Mouse (Mus musculus): ENCODE data around the gene Zbtb7b. TPM values are rescaled to one million over a fixed set of nuclear protein-coding genes. Genes with fewer than 3 reads are reported as not detected.

The Zbtb7b gene
- polyA plus RNA-seq, 1 experiment from 2014 or later, result 8.0 TPM

- peak overlapping the region; percentile 78 for H3K4me3 ChIP-seq (replicated peaks; ENCODE audit: low read length)
- H3K9me3 ChIP-seq (replicated peaks; ENCODE audit: control insufficient read depth, low read length), result no peaks in the 10 kb centered on the region
- no peaks in the 10 kb centered on the region for H3K27me3 ChIP-seq (ENCODE audit: control insufficient read depth, insufficient read depth, low read length)
- no peak; the same call in 1 of the 2 replicates for ATAC-seq (ENCODE audit: insufficient read depth, low FRiP score)
- H3K4me2 ChIP-seq (ENCODE audit: low read depth, low read length), result peak overlapping the region; percentile 68
- no peaks in the 10 kb centered on the region for H3K36me3 ChIP-seq (ENCODE audit: control insufficient read depth, insufficient read depth, low read length)
- H3K9ac ChIP-seq (ENCODE audit: low read length), result peak overlapping the region; percentile 92
- under 1% methylated on average over 21 of the region's 21 CpGs for WGBS
- H3K4me1 ChIP-seq (ENCODE audit: control insufficient read depth, insufficient read depth, low read length), result peaks cover 40% of the 10 kb centered on the region
- peak overlapping the region; percentile 89 for H3K27ac ChIP-seq (ENCODE audit: low read length)
These were observed 57.4 kb downstream of the Zbtb7b start for GRCm38 (mm10) chr3:89337062-89337720.

DNA sequence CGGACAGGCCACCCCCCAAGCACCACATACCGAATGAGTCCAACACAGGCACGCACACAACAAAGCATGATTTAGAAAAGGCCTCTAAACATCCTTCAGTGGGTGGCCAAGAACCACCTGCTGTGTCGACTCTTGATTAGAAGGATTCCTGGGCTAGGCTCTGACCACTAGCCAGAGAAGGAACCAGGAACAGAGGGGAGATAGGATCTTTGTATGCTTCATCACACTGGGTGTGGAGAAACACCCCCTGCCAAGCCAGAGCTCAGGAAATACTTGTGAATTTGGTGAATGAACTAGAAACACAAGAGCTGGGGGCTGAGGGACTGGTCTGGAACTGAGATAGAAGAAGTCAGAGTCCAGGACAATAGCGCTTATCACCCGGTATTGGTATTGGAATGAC, 58.0 kb downstream of the Zbtb7b start:
- H3K36me3 ChIP-seq (ENCODE audit: control insufficient read depth, insufficient read depth, low read length), result no peaks in the 10 kb centered on the region
- H3K4me1 ChIP-seq (ENCODE audit: control insufficient read depth, insufficient read depth, low read length), result peaks cover 42% of the 10 kb centered on the region
- 19% methylated on average over 6 of the region's 6 CpGs for WGBS
- H3K4me3 ChIP-seq (replicated peaks; ENCODE audit: low read length), result peak overlapping the region; percentile 78
- no peak for ATAC-seq (ENCODE audit: insufficient read depth, low FRiP score)
- H3K27ac ChIP-seq (ENCODE audit: low read length), result peak overlapping the region; percentile 89
- peak overlapping the region; percentile 68 for H3K4me2 ChIP-seq (ENCODE audit: low read depth, low read length)
- peak overlapping the region; percentile 92 for H3K9ac ChIP-seq (ENCODE audit: low read length)
- H3K27me3 ChIP-seq (ENCODE audit: control insufficient read depth, insufficient read depth, low read length), result no peaks in the 10 kb centered on the region
- H3K9me3 ChIP-seq (replicated peaks; ENCODE audit: control insufficient read depth, low read length), result no peaks in the 10 kb centered on the region

DNA sequence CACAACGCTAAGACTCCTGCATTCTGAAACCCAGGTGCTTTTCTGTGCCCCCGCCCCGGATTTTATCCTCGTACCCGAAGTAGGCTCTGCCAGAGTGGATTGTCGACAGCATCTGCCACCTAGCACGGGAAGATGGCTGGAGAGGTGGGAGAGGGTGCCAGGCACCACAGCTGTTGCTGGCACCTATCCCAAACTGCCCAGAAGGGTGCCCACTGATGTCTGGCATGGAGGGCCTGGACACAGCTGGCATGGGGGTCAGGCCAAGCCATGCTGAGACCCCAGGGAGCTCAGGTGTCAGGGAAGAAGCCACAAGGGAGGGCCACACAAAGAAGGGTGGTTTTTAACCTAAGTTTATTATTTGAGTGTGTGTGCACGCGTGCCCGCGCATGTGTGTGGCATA, 61.5 kb downstream of the Zbtb7b start:
- 61% methylated on average over 11 of the region's 11 CpGs for WGBS
- Histone ChIP-seq H3K4me3 (replicated peaks; ENCODE audit: low read length) (no peak overlapping the region), H3K9me3 (replicated peaks; ENCODE audit: control insufficient read depth, low read length) (no peaks in the 10 kb centered on the region), H3K36me3 (ENCODE audit: control insufficient read depth, insufficient read depth, low read length) (no peaks in the 10 kb centered on the region), H3K27me3 (ENCODE audit: control insufficient read depth, insufficient read depth, low read length) (no peaks in the 10 kb centered on the region), H3K9ac (ENCODE audit: low read length) (no peak overlapping the region), H3K27ac (ENCODE audit: low read length) (no peak overlapping the region), H3K4me2 (ENCODE audit: low read depth, low read length) (no peak overlapping the region), H3K4me1 (ENCODE audit: control insufficient read depth, insufficient read depth, low read length) (peaks cover 31% of the 10 kb centered on the region)
- no peak for ATAC-seq (ENCODE audit: insufficient read depth, low FRiP score)

- Histone ChIP-seq H3K36me3 (ENCODE audit: control insufficient read depth, insufficient read depth, low read length) (no peaks in the 10 kb centered on the region), H3K4me1 (ENCODE audit: control insufficient read depth, insufficient read depth, low read length) (peaks cover 31% of the 10 kb centered on the region), H3K27ac (ENCODE audit: low read length) (no peak overlapping the region), H3K9ac (ENCODE audit: low read length) (no peak overlapping the region), H3K27me3 (ENCODE audit: control insufficient read depth, insufficient read depth, low read length) (no peaks in the 10 kb centered on the region), H3K4me3 (replicated peaks; ENCODE audit: low read length) (no peak overlapping the region), H3K9me3 (replicated peaks; ENCODE audit: control insufficient read depth, low read length) (no peaks in the 10 kb centered on the region), H3K4me2 (ENCODE audit: low read depth, low read length) (no peak overlapping the region)
- no peak; the same call in 1 of the 2 replicates for ATAC-seq (ENCODE audit: insufficient read depth, low FRiP score)
- 49% methylated on average over 12 of the region's 12 CpGs for WGBS
These were observed 62.1 kb downstream of the Zbtb7b start for GRCm38 (mm10) chr3:89332476-89332875.

- H3K36me3 ChIP-seq (ENCODE audit: control insufficient read depth, insufficient read depth, low read length), result no peaks in the 10 kb centered on the region
- H3K4me2 ChIP-seq (ENCODE audit: low read depth, low read length), result no peak overlapping the region
- H3K27me3 ChIP-seq (ENCODE audit: control insufficient read depth, insufficient read depth, low read length), result no peaks in the 10 kb centered on the region
- no peak overlapping the region for H3K4me3 ChIP-seq (replicated peaks; ENCODE audit: low read length)
- no peak overlapping the region for H3K9ac ChIP-seq (ENCODE audit: low read length)
- H3K9me3 ChIP-seq (replicated peaks; ENCODE audit: control insufficient read depth, low read length), result no peaks in the 10 kb centered on the region
- WGBS, result 48% methylated on average over 10 of the region's 10 CpGs
- ATAC-seq (ENCODE audit: insufficient read depth, low FRiP score), result no peak
- peaks cover 31% of the 10 kb centered on the region for H3K4me1 ChIP-seq (ENCODE audit: control insufficient read depth, insufficient read depth, low read length)
- peak overlapping the region; percentile 39 for H3K27ac ChIP-seq (ENCODE audit: low read length)
These were observed 62.6 kb downstream of the Zbtb7b start for GRCm38 (mm10) chr3:89332013-89332412.

DNA sequence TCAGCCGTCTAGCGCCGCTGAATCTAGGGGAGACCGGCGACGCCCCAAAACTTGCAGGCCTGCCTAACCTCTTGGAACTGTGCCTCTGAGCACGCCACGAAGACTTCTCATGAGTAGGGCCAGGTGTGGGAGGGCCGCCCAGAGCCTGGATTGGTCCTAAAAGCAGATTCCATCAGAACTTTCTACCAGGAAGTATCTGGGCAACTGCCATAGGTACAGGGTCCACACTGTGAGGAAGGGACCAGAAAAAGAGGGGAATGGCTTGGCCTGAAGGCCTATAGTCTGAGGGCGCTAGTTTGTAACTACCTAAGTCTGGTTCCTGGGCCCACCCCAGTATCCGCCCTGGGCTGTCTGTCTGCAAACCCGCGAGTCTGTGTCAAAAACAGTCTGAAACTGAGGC, 63.0 kb downstream of the Zbtb7b start:
- Histone ChIP-seq H3K27me3 (ENCODE audit: control insufficient read depth, insufficient read depth, low read length) (no peaks in the 10 kb centered on the region), H3K4me1 (ENCODE audit: control insufficient read depth, insufficient read depth, low read length) (peaks cover 26% of the 10 kb centered on the region), H3K4me3 (replicated peaks; ENCODE audit: low read length) (no peak overlapping the region), H3K9me3 (replicated peaks; ENCODE audit: control insufficient read depth, low read length) (no peaks in the 10 kb centered on the region), H3K36me3 (ENCODE audit: control insufficient read depth, insufficient read depth, low read length) (no peaks in the 10 kb centered on the region), H3K9ac (ENCODE audit: low read length) (0 out of 2 replicates have a peak overlapping the region, but pooled peaks have one; percentile 8), H3K27ac (ENCODE audit: low read length) (peak overlapping the region; percentile 39), H3K4me2 (ENCODE audit: low read depth, low read length) (no peak overlapping the region)
- ATAC-seq (ENCODE audit: insufficient read depth, low FRiP score), result peak; percentile 22; the same call in 1 of the 2 replicates
- WGBS, result 56% methylated on average over 13 of the region's 13 CpGs

GRCm38 (mm10) chr3:89330948-89331347, 63.6 kb downstream of the Zbtb7b start:
- no peak overlapping the region for H3K4me3 ChIP-seq (replicated peaks; ENCODE audit: low read length)
- H3K4me2 ChIP-seq (ENCODE audit: low read depth, low read length), result no peak overlapping the region
- no peak overlapping the region for H3K9ac ChIP-seq (ENCODE audit: low read length)
- no peaks in the 10 kb centered on the region for H3K36me3 ChIP-seq (ENCODE audit: control insufficient read depth, insufficient read depth, low read length)
- H3K27me3 ChIP-seq (ENCODE audit: control insufficient read depth, insufficient read depth, low read length), result no peaks in the 10 kb centered on the region
- no peaks in the 10 kb centered on the region for H3K9me3 ChIP-seq (replicated peaks; ENCODE audit: control insufficient read depth, low read length)
- WGBS, result 28% methylated on average over 10 of the region's 10 CpGs
- H3K27ac ChIP-seq (ENCODE audit: low read length), result no peak overlapping the region
- H3K4me1 ChIP-seq (ENCODE audit: control insufficient read depth, insufficient read depth, low read length), result peaks cover 20% of the 10 kb centered on the region
- no peak for ATAC-seq (ENCODE audit: insufficient read depth, low FRiP score)

- 61% methylated on average over 3 of the region's 3 CpGs for WGBS
- H3K4me1 ChIP-seq (ENCODE audit: control insufficient read depth, insufficient read depth, low read length), result peaks cover 17% of the 10 kb centered on the region
These were observed 64.2 kb downstream of the Zbtb7b start for GRCm38 (mm10) chr3:89330346-89330745.

DNA sequence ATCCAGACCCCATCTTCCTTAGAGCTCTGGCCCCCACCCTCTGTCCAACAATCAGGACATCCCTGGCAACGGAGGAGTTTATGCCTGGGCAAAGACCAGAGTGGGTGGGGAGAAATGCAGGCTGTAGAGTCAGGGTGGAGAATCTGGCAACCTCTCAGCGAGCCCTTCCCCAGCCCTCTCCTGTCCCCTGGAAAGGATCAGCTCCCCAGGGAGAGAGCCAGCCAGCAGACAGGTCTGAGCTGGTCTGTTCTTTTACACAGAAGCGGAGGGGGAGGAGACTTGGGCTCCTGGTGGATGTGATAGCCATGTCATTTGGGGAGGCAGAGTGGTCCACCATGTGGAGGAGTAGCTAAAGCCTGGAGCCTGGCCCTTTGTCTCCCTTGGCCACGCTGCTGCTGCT, 66.0 kb downstream of the Zbtb7b start:
- Histone ChIP-seq H3K9ac (ENCODE audit: low read length) (peak overlapping the region; percentile 4; the same call in 1 of the 2 replicates), H3K4me3 (replicated peaks; ENCODE audit: low read length) (no peak overlapping the region), H3K9me3 (replicated peaks; ENCODE audit: control insufficient read depth, low read length) (no peaks in the 10 kb centered on the region), H3K4me2 (ENCODE audit: low read depth, low read length) (peak overlapping the region; percentile 6; the same call in 1 of the 2 replicates), H3K36me3 (ENCODE audit: control insufficient read depth, insufficient read depth, low read length) (no peaks in the 10 kb centered on the region), H3K27ac (ENCODE audit: low read length) (peak overlapping the region; percentile 59), H3K27me3 (ENCODE audit: control insufficient read depth, insufficient read depth, low read length) (no peaks in the 10 kb centered on the region), H3K4me1 (ENCODE audit: control insufficient read depth, insufficient read depth, low read length) (peaks cover 17% of the 10 kb centered on the region)
- 0 out of 2 replicates have a peak, but pooled peaks have one; percentile 12 for ATAC-seq (ENCODE audit: insufficient read depth, low FRiP score)
- WGBS, result 27% methylated on average over 4 of the region's 4 CpGs

More at GRCm38 (mm10) chr3:89330346-89330745, 64.2 kb downstream of the Zbtb7b start:
- no peaks in the 10 kb centered on the region for H3K9me3 ChIP-seq (replicated peaks; ENCODE audit: control insufficient read depth, low read length)
- no peaks in the 10 kb centered on the region for H3K36me3 ChIP-seq (ENCODE audit: control insufficient read depth, insufficient read depth, low read length)
- H3K4me3 ChIP-seq (replicated peaks; ENCODE audit: low read length), result no peak overlapping the region
- H3K27ac ChIP-seq (ENCODE audit: low read length), result no peak overlapping the region
- H3K4me2 ChIP-seq (ENCODE audit: low read depth, low read length), result no peak overlapping the region
- no peak overlapping the region for H3K9ac ChIP-seq (ENCODE audit: low read length)
- ATAC-seq (ENCODE audit: insufficient read depth, low FRiP score), result no peak
- no peaks in the 10 kb centered on the region for H3K27me3 ChIP-seq (ENCODE audit: control insufficient read depth, insufficient read depth, low read length)

Measured in stomach, embryonic 16.5 days (tissue).